Mouse (Mus musculus) heart, adult 2 months (tissue): ENCODE data around the gene Cald1.

Source experiments
- CTCF ChIP-seq: fragments of 200-600 bp; IDR thresholded peaks from 2 replicates; pipeline ENCODE4 v1.8.1; 2022; ENCODE audit warnings: antibody characterized with exemption, mild to moderate bottlenecking, moderate library complexity
- EP300 ChIP-seq: fragments of 200-500 bp; IDR thresholded peaks from 2 replicates; pipeline ENCODE4 v1.6.1; 2011; ENCODE audit warnings: low read depth, low read length, control low read depth; ENCODE audit not compliant: insufficient read depth
- POLR2A ChIP-seq: fragments of 200-500 bp; IDR thresholded peaks from 2 replicates; pipeline ENCODE4 v1.6.1; 2011; ENCODE audit warnings: mild to moderate bottlenecking, low read depth, low read length, control low read depth; ENCODE audit not compliant: insufficient read depth

DNA sequence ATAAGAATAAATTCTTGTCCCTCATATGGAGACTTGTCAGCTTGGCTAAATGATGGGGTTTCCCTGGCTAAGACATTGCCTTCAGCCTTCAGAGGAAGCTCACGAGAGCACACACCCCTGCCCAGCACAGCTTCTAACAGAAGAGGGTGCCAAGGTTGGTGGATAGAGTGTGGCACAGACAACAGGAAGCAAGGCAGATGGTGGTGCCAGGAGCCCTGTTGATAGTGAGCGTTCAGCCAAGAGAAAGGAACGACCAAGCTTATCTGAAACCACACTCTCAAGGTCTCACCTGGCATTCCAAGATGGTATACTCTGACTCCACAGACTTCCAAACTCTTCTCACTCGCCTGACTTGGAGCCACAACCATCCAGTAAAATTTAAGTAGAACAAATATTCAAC lies 66.0 kb downstream of the Cald1 start:
- no peak for TF ChIP-seq POLR2A
- TF ChIP-seq CTCF = no peak
- no peak for TF ChIP-seq EP300
